Mouse (Mus musculus): Measurements from ENCODE around the gene Chst4. TPM values are rescaled to one million over a fixed set of nuclear protein-coding genes. Genes with fewer than 3 reads are reported as not detected.

Chst4 gene
- polyA plus RNA-seq, 1 experiment from 2014 or later = not detected

DNA sequence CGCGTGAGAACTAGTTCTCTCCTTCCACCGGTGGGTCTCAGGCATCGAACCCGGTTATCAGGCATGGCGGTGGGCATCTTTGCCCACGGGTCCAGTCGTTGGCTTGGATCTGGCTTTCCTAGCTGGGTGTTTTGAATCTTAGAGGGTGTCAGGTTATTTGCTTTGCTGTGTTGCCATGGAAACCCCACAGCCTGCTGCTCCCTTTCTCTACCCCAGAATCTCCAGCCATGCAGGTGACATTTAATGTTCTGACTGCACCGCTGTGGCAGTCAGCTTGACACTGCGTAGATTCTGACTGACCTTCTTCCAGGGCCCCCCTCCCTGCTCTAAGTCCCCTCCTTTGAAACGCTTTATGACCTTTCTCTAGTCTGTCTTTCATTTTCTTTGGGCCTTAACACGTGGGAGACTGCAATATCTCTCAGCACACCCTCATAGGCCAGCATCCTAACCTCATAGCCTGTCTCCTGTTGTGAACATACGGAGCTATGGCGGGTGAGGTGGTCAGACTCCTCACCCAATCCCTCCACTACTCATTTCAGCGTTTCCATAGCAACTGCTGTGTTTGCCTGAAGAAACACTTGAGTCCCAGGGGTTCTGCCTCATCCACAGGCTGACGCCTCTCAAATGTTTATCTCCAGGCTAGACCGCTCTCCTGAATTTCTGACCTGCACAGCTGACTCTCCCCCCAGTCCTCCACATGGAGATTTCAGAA, 33.1 kb downstream of the Chst4 start:
- 60% methylated on average over 17 of the region's 17 CpGs for WGBS (ENCODE audit: insufficient replicate concordance)
- H3K27me3 ChIP-seq = no peaks in the 10 kb centered on the region
- no peak overlapping the region for H3K4me2 ChIP-seq
- H3K4me1 ChIP-seq (replicated peaks) = no peaks in the 10 kb centered on the region
- no peak overlapping the region for H3K27ac ChIP-seq (replicated peaks)
- no peak overlapping the region for H3K9ac ChIP-seq
- no peak overlapping the region for H3K4me3 ChIP-seq (replicated peaks)
- no peaks in the 10 kb centered on the region for H3K9me3 ChIP-seq (replicated peaks)
- no peaks in the 10 kb centered on the region for H3K36me3 ChIP-seq (replicated peaks)
- ATAC-seq (ENCODE audit: insufficient read depth) = no peak

DNA sequence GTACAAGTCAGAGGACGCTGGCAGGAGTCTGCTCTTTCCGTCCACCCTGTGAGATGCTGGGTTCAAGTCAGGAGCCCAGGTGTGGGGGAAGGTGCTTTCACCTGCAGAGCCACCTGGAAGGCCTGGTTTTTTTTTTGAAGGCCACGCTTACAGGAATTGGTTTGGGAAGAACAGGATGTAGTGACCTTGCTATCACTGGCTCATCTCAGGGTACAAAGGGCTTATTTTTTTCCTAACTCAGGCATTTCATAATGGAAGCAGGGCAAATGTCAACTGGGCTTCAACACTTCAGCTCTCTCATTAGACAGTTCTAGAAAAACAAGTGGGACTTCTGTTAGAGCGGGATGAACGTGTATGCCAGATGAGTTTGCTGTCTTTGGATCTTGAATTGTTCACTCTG, 35.2 kb downstream of the Chst4 start:
- Histone ChIP-seq H3K9ac (no peak overlapping the region), H3K27me3 (no peaks in the 10 kb centered on the region), H3K36me3 (replicated peaks) (no peaks in the 10 kb centered on the region), H3K4me3 (replicated peaks) (no peak overlapping the region), H3K9me3 (replicated peaks) (no peaks in the 10 kb centered on the region), H3K27ac (replicated peaks) (no peak overlapping the region), H3K4me1 (replicated peaks) (no peaks in the 10 kb centered on the region), H3K4me2 (no peak overlapping the region)
- no peak for ATAC-seq (ENCODE audit: insufficient read depth)
- 55% methylated on average over 5 of the region's 5 CpGs for WGBS (ENCODE audit: insufficient replicate concordance)

DNA sequence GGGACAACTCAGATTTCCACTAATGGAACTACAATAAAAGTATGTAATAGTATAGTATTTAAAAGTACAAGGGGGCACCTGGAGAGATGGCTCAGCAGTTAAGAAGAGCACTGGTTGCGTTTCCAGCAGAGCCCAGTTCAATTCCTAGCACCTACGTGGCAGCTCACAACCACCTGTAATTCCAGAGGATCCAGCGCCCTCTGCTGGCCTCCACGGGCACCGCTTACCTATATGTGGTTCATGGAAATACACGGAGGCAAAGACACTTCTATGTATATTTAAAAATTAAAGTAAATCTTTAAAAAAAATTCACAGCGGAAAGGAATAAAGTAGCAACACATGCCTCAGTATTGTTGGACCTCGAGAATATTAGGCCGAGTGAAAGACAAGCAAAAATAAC, 36.6 kb downstream of the Chst4 start:
- WGBS (ENCODE audit: insufficient replicate concordance) = 29% methylated on average over 9 of the region's 9 CpGs
- ATAC-seq (ENCODE audit: insufficient read depth) = no peak
- H3K36me3 ChIP-seq (replicated peaks) = no peaks in the 10 kb centered on the region
- H3K27ac ChIP-seq (replicated peaks) = no peak overlapping the region
- no peaks in the 10 kb centered on the region for H3K27me3 ChIP-seq
- no peaks in the 10 kb centered on the region for H3K9me3 ChIP-seq (replicated peaks)
- H3K4me3 ChIP-seq (replicated peaks) = no peak overlapping the region
- H3K4me1 ChIP-seq (replicated peaks) = no peaks in the 10 kb centered on the region
- H3K9ac ChIP-seq = no peak overlapping the region
- no peak overlapping the region for H3K4me2 ChIP-seq

DNA sequence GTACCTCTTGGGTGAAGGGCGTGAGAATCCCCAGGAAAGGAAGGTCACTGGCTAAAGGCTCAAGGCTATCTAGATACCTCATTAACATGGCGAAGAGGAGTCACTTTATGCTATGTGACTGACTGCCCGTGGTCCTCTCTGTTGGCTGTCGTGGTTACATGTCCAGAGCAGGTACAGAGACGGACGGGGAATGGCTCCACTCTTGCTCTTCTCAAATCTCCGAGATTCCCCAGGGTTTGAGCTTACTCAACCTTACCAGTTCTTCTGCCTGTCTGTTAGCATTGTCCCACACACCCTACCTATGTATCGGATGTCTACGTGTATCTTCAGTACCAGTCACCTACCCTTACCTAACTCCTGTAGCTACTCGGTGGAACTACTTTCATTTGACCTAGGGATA, 39.6 kb downstream of the Chst4 start:
- ATAC-seq (ENCODE audit: insufficient read depth) = no peak
- H3K27me3 ChIP-seq = no peaks in the 10 kb centered on the region
- H3K4me2 ChIP-seq = no peak overlapping the region
- no peak overlapping the region for H3K4me3 ChIP-seq (replicated peaks)
- H3K36me3 ChIP-seq (replicated peaks) = no peaks in the 10 kb centered on the region
- no peak overlapping the region for H3K27ac ChIP-seq (replicated peaks)
- H3K4me1 ChIP-seq (replicated peaks) = no peaks in the 10 kb centered on the region
- no peaks in the 10 kb centered on the region for H3K9me3 ChIP-seq (replicated peaks)
- WGBS (ENCODE audit: insufficient replicate concordance) = 51% methylated on average over 10 of the region's 10 CpGs
- no peak overlapping the region for H3K9ac ChIP-seq

DNA sequence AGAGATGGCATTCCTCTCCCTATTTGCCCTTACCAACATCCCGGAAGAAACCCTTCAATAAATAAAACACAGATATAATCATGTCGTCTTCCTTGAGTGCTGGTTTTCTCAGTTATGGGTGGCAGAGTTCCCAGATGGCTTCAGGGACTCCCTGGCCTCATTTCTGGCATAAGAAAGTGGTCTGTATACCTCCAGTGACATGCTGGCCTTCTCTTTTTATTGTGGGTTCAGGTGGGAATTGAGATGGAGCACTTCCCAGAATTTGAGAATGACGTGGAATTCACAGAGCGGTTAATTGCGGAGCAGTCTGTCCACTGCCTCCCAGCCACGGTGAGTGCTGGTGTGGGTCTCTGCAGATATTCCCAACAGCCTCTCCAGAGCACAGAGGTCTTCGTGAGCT, 41.5 kb downstream of the Chst4 start:
- H3K4me1 ChIP-seq (replicated peaks) = no peaks in the 10 kb centered on the region
- H3K36me3 ChIP-seq (replicated peaks) = no peaks in the 10 kb centered on the region
- no peak for ATAC-seq (ENCODE audit: insufficient read depth)
- no peaks in the 10 kb centered on the region for H3K9me3 ChIP-seq (replicated peaks)
- H3K27me3 ChIP-seq = no peaks in the 10 kb centered on the region
- no peak overlapping the region for H3K4me2 ChIP-seq
- H3K4me3 ChIP-seq (replicated peaks) = no peak overlapping the region
- no peak overlapping the region for H3K27ac ChIP-seq (replicated peaks)
- no peak overlapping the region for H3K9ac ChIP-seq
- WGBS (ENCODE audit: insufficient replicate concordance) = 67% methylated on average over 7 of the region's 7 CpGs

DNA sequence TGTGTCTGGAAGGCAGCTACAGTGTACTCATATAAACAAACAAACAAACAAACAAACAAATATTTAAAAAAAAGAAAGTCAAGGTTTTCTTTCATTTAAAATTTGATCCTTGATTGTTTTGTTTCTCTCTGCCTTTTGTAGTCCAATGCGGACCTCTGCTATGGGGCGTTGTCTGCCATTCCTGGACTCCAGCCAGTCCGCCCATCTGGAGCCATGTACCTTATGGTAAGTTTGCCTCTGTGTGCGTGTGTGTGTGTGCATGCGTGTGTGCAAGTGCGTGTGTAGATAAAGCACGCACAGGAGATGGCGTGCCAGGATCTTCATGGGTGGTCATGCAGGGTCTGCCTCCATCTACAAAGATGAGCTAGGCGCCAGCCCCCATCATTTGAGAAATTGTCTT, 42.2 kb downstream of the Chst4 start:
- WGBS (ENCODE audit: insufficient replicate concordance) = 73% methylated on average over 9 of the region's 9 CpGs
- Histone ChIP-seq H3K9ac (no peak overlapping the region), H3K9me3 (replicated peaks) (no peaks in the 10 kb centered on the region), H3K27ac (replicated peaks) (no peak overlapping the region), H3K36me3 (replicated peaks) (no peaks in the 10 kb centered on the region), H3K4me2 (no peak overlapping the region), H3K27me3 (no peaks in the 10 kb centered on the region), H3K4me1 (replicated peaks) (no peaks in the 10 kb centered on the region), H3K4me3 (replicated peaks) (no peak overlapping the region)
- ATAC-seq (ENCODE audit: insufficient read depth) = no peak

DNA sequence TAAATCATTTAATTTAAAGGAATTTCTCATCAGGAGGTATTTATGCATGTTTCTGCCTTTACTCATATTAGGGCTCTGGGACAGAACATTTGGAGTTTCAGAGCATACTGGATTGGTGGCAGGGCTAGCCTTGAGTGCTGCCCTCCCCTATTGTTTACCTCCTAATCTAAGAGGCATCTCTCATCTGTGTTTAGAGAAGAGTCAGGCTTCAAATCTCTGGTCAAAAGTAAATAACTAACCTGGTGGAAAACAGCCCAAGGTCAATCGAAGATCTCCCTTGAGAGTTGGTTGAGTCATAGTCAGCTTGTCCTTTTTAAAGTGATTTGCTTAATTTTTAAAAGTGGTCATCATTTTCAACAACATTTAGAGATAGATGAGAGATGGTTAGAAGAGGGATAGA, 46.6 kb downstream of the Chst4 start:
- H3K4me1 ChIP-seq (replicated peaks) = no peaks in the 10 kb centered on the region
- no peak overlapping the region for H3K27ac ChIP-seq (replicated peaks)
- no peak overlapping the region for H3K9ac ChIP-seq
- no peak for ATAC-seq (ENCODE audit: insufficient read depth)
- H3K27me3 ChIP-seq = no peaks in the 10 kb centered on the region
- H3K9me3 ChIP-seq (replicated peaks) = no peaks in the 10 kb centered on the region
- no peaks in the 10 kb centered on the region for H3K36me3 ChIP-seq (replicated peaks)
- no peak overlapping the region for H3K4me3 ChIP-seq (replicated peaks)
- no peak overlapping the region for H3K4me2 ChIP-seq
- WGBS (ENCODE audit: insufficient replicate concordance) = 59% methylated on average over 1 of the region's 1 CpGs

DNA sequence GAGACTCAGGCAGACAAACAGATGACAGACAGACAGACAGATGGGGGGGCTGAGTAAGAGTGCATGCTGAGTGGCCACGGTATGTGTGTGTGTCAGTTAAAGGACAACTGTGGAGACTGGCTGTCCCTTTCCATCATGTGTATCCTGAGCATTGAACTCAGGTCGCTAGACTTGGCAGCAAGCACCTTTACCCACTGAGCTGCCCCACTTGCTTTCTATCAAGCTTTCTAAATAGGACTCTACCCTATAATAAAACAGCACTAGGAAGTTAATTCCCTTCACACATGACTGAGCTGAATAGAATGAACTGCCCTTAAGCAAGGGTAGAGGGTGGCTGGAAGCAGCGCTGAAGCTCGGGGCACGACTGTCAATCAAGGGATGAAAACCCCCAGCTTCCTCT, 47.4 kb downstream of the Chst4 start:
- Histone ChIP-seq H3K27ac (replicated peaks) (no peak overlapping the region), H3K4me2 (no peak overlapping the region), H3K9ac (no peak overlapping the region), H3K9me3 (replicated peaks) (no peaks in the 10 kb centered on the region), H3K36me3 (replicated peaks) (no peaks in the 10 kb centered on the region), H3K4me3 (replicated peaks) (no peak overlapping the region), H3K4me1 (replicated peaks) (no peaks in the 10 kb centered on the region), H3K27me3 (no peaks in the 10 kb centered on the region)
- 60% methylated on average over 5 of the region's 5 CpGs for WGBS (ENCODE audit: insufficient replicate concordance)
- ATAC-seq (ENCODE audit: insufficient read depth) = no peak

DNA sequence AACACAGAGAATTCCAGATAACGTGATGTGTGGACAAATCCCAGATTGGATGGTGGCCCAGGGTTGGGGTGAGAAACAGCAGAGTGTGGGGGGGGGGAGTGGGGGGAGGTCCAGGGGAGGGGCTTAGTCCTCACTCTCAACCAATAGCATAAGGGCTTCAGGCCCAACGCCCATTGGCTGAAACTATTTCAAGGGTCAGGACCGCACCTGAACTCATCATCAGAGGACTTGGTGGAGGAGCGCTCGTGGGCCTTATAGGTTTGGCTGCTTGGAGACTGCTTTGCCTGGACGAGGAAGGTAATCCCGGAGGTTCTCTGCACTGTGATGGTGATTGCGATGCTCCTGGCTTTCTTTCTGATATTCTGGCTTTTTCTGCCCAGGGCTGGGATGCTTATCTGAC, 49.3 kb downstream of the Chst4 start, which contains the start of gene Tat:
TSS of gene Tat (plus strand) at position 214 of the 400 bp plus-strand sequence.
- Histone ChIP-seq H3K4me1 (replicated peaks) (no peaks in the 10 kb centered on the region), H3K4me2 (no peak within 1 kb of the TSS), H3K27me3 (no peaks in the 10 kb centered on the region), H3K9me3 (replicated peaks) (no peaks in the 10 kb centered on the region), H3K9ac (no peak within 1 kb of the TSS), H3K27ac (replicated peaks) (no peak within 1 kb of the TSS), H3K36me3 (replicated peaks) (no peaks in the 10 kb centered on the region), H3K4me3 (replicated peaks) (no peak within 1 kb of the TSS)
- 67% methylated on average over 8 of the region's 8 CpGs for WGBS (ENCODE audit: insufficient replicate concordance)
- ATAC-seq (ENCODE audit: insufficient read depth) = no peak

DNA sequence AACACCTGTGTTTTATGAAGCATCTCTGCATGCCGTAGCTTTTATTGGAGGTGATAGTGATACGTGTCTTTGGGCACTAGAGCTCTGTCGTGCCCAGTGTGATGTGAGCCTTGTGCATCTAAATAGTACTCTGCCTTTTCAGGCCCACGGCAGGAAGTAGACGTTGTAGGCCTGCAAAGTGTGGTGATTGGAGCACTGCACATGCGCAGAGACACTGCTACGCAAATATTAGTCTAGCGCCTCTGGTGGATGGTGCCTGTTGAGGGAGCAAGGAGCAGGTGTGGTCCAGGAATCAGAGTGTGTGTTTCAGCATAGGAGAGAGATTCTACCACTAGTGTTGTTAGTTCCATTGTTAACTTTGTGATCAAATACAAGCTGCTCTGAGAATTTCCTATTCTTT, 50.4 kb downstream of the Chst4 start:
- Histone ChIP-seq H3K27me3 (no peaks in the 10 kb centered on the region), H3K4me1 (replicated peaks) (no peaks in the 10 kb centered on the region), H3K36me3 (replicated peaks) (no peaks in the 10 kb centered on the region), H3K4me2 (no peak overlapping the region), H3K4me3 (replicated peaks) (no peak overlapping the region), H3K9ac (no peak overlapping the region), H3K27ac (replicated peaks) (no peak overlapping the region), H3K9me3 (replicated peaks) (no peaks in the 10 kb centered on the region)
- ATAC-seq (ENCODE audit: insufficient read depth) = no peak
- 72% methylated on average over 8 of the region's 8 CpGs for WGBS (ENCODE audit: insufficient replicate concordance)

DNA sequence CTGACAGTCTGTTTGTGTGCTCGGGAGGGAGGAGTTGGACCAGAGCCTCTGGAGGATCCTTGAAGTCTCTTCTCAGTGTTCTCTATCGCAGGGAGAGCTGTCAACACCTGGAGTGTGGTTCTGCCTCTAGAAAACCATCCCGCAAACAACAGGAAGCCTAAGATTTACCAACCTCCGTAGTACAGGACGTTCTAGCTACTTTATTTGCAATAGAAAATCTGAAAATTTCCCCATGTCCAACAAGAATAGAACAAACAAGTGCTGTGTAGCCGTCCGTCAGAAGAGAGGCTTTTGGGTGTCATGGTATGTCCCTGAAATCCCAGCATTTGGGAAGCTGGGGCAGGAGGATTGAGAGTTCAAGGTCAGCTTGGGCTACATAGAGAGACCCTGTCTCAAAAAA, 51.8 kb downstream of the Chst4 start:
- ATAC-seq (ENCODE audit: insufficient read depth) = no peak
- WGBS (ENCODE audit: insufficient replicate concordance) = 63% methylated on average over 7 of the region's 7 CpGs
- Histone ChIP-seq H3K4me3 (replicated peaks) (no peak overlapping the region), H3K4me2 (no peak overlapping the region), H3K9ac (no peak overlapping the region), H3K9me3 (replicated peaks) (no peaks in the 10 kb centered on the region), H3K27ac (replicated peaks) (no peak overlapping the region), H3K4me1 (replicated peaks) (no peaks in the 10 kb centered on the region), H3K27me3 (no peaks in the 10 kb centered on the region), H3K36me3 (replicated peaks) (no peaks in the 10 kb centered on the region)

DNA sequence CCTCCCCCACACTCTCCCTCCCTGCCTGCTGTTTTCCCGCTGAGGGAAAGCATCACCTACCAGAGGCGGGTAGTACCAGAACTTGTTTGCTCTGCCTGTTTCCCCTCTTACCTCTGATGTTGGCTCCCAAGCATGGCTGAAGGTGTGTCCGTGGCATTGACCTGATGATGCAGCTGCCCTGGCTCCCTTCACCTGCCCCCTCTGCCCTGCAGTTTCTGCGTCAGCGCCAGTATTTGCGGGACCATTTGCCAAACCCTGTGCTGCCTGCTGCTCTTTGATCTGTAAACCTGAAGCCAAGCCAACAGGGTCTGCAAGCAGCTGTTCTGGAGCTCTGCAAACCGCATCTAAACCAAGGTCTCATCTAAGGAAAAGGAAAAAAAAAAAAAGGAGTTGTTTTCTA, 53.2 kb downstream of the Chst4 start:
- no peak overlapping the region for H3K4me2 ChIP-seq
- no peaks in the 10 kb centered on the region for H3K27me3 ChIP-seq
- no peaks in the 10 kb centered on the region for H3K9me3 ChIP-seq (replicated peaks)
- no peaks in the 10 kb centered on the region for H3K4me1 ChIP-seq (replicated peaks)
- no peak for ATAC-seq (ENCODE audit: insufficient read depth)
- H3K9ac ChIP-seq = no peak overlapping the region
- H3K36me3 ChIP-seq (replicated peaks) = no peaks in the 10 kb centered on the region
- WGBS (ENCODE audit: insufficient replicate concordance) = 44% methylated on average over 7 of the region's 7 CpGs
- H3K27ac ChIP-seq (replicated peaks) = no peak overlapping the region
- no peak overlapping the region for H3K4me3 ChIP-seq (replicated peaks)
